Mouse (Mus musculus) CH12F3 (cell line): Measurements from ENCODE around the gene Plppr2.

ENCODE experiments used
- in situ Hi-C: fragments of 300-500 bp; cut with MboI; formaldehyde crosslinking; loops from 2 replicates; pipeline ENCODE4 v1.14.3; 2020; ENCODE audit warnings: low sequenced_read_pairs

Plppr2 gene

DNA sequence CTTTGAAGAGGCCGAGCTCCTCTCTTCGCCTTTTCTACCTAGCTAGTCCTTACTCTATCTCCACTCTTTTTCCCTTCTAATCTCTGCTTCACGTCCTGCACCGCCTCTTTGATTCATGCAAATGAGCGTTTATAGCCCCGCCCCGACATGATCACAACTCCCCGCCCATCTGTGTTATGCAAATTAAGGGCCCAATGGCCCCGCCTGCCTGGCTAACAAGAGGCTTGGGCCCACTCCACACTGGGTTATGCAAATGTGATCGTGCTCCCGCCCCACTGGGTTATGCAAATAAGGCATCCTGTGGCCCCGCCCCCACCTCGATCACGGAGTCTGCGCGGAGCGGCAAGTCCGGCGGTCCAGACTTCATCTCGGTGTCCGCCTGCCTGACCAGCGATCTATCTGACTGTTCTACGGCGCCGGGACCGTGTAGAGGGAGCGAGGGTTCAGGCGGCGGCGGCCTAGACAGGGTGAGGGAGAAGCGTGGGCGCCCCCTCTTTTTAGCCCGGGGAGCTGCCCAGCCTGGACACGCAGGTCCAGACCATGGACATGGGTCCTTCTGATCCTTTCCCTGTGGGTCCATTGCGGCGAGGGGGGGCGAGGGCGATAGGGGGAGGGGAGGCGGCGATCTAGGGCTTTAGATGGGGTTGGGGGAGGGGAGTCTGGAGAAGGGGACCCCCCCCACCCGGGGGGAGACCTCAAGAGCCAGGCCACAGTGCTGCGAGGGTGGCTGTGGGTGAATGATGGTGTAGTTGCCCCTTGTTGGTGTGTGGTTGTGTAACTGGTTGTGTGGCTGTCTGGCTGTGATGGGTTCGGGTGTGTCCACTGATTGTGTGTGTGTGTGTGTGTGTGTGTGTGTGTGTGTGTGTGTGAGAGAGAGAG, at the start of gene Plppr2:
Gene Plppr2, plus strand, starts transcription at position 342 of the 879 bp plus-strand sequence.
- in situ Hi-C loops, result no loop called here

DNA sequence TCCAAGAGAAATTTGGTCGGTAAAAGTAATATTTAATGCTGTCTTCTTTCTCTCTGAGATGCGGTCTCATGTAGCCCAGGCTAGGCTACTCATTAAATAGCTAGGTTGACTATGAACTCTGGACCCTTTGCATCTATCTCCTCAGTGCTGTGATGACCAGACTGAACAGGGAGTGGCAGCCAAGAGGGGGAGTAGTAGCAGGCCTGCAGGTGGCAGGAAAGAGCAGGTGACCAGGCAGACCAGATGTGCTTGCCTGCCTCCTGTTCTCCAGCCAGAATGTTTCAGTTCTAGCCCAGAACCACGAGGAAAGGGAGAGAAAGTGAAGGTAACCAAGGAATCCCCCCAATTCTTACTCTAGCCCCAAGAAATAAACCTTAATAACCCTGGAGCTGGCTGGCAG, 47.6 kb upstream of the Plppr2 start:
- in situ Hi-C loops, result no loop called here

DNA sequence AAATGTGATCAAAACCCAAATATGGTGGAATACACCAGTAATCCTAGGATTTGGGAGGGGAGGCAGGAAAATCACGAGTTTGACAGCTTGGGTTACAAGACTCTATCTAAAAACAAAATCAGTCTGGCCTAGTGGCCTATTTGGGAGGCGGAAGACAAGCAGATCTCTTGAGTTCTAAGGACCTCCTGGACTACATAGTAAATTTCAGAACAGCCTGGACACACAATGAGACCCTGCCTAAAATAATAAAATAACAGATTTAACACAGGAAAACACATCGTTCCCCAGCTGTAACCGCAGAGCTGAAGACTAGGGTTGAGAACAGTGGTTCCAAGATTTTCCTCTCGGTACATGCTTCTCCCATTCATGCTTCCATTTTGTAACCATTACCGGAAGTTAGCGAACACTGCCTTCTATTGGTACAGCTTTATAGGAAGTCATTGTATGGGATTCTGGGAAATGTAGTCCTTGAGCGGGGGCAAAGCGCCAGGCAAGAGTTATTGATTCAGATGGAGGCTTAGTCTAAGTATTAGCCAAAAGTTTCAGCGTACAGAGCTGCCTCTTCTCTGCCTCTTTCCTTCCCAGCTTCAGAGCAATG, 35.5 kb upstream of the Plppr2 start:
- in situ Hi-C loops, result no loop called here

DNA sequence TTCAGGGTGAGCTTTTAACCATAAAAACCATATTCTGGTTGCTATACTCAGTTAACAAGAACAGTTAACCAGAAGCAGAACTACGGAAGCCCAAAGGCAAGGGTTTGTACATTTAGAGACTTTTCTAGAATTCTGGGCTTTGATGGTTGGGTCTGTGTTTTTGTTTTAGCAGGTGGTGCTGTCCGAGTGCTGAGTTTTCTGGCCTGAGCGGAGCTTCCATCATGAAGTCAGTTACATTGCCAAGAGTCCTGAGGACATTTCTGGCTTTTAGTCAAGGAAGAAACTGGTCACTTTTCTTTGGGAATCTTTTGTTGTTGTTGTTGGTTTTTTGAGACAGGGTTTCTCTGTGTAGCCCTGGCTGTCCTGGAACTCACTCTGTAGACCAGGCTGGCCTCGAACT, 32.8 kb upstream of the Plppr2 start:
- in situ Hi-C loops, result no loop called here

DNA sequence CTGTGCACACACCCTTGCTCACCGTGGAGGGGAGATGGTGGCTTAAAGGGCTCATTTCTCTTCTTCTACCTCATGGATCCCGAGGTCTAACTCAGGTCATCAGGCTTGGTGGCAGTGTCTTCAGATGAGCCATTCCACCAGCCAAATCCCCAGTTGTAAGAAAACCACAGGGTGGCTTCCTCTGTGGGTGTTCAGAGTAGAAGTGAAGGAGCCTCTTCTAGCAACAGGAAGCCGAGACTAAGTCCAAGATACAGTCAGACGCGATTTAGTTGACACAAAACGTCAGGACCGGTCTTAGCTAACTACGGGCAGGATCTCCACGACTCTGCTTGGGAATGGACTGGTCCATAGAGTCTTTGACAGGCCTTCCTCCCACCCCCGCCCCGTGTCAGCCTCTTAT, 28.6 kb upstream of the Plppr2 start:
- in situ Hi-C loops, result no loop called here

DNA sequence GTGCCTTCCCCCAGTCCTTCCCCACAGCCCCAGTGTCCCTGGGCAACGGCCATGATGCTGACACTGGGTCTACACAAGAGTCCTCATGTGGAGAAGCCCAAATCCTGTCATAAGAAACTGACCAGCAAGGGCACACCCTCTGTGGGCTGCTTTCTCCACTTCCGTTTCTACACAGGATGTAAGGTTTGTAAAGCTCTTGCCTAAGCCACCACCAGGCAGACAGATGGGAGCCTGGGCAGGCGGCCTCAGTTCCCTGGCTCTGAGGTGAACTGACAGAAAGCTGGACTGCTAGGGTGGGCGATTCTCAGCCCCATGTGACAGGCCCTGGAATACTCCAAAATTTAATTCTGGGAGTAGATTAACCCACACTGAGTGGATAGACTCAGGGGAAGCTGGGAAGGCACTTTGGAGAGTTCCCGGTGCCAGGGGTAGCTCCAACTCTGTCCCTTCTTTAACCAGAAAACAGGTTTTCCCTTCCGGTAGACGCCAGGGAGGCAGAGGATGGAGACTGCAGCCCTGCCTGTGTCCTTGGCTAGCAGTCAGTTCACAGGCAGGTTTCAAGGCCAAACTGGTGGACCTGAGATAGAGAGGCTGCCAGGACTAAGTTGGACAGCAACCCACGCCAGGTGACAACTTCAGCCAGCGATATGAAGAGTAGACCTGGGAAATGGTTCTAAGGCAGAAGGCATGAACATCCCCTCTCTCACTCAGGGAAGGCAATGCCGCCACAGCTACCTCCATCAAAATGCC, 27.2 kb upstream of the Plppr2 start:
- in situ Hi-C loops, result no loop called here

DNA sequence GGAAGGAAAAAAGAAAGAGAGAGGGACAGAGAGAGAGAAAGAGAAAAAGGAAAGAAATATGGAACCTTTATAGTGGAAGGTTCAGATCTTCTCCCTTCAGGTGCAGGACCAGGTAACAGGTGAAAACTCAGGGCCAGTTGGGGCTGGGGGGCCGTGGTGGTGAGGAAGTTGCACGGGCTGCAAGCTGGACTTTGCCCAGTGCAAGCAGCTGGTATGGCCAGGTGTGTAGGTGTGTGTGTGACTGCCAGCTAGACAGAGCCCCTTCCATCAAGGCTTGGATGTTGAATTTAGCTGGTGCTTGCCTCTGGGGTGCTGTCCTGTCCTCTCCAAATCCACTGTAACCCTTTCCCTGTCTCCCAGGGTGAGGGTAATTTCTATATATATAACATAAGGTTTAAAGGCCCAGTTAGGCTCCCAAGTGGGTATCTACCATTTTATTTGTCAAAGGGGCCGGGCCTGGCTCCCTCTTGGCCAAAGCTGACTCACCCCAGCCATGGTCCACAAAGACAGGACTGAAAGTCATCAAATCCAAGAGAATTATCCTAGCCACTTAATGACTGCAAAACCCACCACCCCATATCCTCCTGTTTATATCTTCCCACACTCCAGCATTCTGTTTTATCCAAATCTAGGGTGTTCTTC, 19.9 kb upstream of the Plppr2 start:
- in situ Hi-C loops, result no loop called here

DNA sequence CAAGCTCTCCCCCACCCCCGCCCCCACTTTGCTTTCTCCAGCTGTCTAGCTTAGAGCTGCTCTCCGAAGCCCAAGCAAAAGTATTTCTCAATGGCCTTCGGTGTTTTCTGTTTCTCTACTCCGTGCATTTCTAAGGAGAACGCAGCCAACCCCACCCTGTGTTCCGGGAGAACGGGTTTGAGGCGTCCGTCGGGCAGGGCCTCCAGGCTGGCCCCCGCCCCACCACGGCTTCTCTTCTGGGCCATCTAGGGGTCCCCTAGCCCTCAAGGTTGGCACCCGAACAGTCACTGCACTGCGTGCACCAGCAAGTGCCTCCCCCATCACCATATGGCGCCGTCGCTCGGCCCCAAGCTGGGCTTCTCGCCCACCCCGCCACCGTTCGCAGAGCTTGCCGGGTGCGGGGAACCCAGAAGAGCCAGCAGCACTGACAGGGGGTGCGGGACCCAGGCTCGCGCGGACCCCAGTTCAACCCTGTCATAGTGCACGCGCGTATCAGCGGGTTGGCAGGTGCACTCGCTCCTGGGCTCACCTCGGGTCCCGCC, 19.3 kb upstream of the Plppr2 start:
- in situ Hi-C loops, result no loop called here

DNA sequence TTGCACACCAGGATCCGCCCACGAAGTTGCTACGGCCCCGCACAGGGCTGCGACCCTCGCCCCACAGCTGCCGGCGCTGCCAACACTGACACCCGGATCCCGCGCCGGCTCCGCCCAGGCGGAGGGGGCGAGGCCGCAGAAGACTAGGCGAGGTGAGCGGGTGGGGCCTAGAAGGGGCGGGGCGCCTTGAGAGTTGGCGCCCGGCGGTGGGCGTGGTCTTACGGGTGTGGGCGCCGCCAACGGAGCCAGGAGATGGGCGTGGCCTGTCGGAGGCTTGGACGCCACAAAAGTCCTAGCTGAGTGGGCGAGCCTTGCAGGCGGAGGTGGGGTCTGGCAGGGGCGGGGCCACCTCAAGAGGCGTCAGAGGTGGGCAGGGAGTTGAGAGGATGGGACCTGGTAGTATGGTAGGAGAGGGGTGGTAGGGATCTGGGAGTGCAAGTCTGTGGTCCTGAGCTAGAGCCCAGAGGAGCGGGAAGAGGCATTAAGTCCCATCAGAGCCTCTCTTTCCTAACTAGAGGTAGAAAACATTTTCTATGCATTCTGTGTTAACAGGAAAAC, 18.7 kb upstream of the Plppr2 start, which contains the start of gene Rab3d:
Gene Rab3d, minus strand, starts transcription at position 158 of the 558 bp plus-strand sequence.
- in situ Hi-C loops, result no loop called here

DNA sequence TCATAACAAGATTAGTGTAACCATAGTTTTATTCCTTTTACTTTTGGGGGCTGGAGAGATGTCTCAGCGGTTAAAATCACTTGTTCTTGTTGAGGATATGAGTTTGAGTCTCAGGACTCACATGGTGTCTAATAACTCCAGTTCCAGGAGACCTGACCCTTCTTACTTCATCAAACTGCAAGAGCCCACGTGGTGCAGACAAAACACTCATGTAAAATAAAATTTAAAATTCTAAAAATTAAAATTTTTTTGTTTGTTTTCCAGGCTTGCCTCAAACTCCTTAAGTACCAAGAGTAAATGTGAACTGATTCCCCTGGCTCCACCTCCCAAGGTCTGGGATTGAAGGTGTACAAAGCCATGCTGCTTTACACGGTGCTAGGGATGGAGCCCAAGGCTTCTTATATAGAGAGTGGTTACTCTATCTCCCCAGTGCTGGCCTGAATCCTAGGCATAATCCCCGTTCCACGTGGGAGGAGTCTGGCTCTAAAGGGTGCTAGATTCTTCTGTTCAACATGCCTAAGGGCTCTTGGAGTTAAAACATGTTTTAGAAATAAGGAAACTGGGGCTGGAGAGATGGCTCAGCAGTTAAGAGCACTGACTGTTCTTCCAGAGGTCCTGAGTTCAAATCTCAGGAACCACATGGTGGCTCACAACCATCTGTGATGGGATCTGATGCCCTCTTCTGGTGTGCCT, 18.0 kb upstream of the Plppr2 start:
- in situ Hi-C loops, result no loop called here

DNA sequence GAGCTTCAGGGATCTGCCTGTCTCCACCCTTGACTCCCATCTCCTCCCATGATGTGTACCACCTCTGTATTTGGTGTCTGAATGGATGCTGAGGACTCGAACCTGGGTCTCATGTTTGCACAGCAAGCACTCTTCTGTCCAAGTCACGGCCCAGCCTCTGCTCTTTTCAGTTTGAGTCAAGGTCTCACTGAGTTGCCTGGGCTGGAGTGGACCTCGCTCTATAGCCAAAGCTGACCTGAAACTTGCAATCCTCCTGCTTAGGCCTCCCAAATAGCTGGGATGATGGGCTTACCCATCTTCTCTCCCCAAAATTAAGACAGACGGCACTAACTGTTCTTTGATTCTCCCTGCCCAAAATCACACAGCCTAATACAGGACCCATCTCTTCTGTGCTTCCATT, 13.8 kb upstream of the Plppr2 start:
- in situ Hi-C loops, result no loop called here

DNA sequence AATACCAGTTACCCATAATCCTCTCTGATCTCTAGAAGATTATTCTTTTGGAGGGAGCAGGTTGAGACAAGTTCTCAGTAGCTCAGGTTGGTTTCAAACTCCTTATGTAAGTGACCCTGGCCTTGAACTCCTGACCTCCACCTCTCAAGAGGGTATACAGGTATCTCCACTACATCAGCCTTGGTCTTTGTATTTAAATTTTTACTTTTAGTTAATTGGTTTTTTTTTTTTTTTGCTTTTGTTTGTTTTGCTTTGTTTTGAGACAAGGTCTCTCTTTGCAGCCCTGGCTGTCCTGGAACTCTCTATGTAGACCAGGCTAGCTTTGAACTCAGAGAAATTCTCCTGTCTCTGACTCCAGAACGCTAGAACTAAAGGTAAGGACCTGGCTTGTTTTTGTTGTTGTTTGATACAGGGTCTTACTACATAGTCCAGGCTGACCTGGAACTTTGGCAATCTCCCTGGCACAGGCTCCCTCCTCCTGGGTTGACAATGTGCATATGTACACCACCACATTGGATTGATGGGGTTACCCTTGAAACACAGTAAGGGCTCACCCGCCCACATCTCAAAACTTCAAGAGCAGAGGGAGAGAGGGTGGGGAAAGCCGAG, 13.2 kb upstream of the Plppr2 start:
- in situ Hi-C loops, result no loop called here

DNA sequence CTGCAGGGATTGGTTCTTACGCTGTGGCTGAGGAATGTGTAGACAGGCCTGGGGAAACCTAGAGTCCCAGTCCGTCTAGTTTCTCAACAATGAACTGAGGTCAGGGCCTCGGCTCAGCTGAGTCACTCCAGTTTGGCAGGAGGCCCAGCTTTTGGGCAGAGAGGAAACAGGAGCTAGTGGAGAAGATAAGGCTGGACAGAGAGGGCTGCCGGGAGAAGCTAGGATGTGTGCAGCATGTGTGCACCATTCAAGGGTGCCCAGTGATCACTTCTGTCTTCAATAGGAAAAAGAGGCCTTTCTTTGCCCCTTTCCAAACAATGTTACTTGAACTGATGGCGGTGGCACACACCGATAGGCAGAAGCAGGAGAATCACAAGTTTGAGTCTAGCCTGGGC, 12.7 kb upstream of the Plppr2 start:
- in situ Hi-C loops, result no loop called here

DNA sequence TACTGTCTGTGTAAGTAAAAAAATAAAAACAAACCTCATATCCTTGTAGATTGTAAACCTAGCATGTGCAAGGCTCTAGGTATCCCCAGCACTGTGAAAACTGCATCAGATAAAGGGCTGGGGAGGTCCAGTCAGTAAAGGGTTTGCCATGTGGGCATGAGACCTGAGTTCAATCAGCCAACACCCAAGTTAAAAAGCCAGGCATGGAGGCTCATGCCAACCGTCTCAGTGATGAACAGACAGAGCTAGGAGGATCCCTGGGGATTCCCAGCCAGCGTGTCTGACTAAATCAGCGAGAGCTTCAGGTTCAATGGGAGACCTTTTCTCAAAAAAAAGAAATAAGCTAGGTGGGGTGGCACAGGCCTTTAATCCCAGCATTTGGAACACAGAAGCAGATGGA, 11.8 kb upstream of the Plppr2 start:
- in situ Hi-C loops, result no loop called here

DNA sequence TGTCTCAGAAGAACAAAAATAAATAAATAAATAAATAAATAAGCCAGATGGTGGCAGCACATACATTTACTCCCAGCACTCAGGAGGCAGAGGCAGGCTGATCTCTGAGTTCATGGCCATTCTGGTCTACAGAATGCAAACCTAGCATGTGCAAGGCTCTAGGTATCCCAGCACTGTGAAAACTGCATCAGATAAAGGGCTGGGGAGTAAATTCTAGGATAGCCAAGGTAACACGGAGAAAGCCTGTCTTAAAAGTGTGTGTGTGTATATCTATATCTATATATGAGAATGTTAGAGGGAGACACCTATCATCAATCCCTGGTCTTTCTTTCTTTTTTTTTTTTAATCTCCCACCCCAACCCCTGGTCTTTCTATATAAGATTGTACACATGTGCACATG, 11.3 kb upstream of the Plppr2 start:
- in situ Hi-C loops, result no loop called here

DNA sequence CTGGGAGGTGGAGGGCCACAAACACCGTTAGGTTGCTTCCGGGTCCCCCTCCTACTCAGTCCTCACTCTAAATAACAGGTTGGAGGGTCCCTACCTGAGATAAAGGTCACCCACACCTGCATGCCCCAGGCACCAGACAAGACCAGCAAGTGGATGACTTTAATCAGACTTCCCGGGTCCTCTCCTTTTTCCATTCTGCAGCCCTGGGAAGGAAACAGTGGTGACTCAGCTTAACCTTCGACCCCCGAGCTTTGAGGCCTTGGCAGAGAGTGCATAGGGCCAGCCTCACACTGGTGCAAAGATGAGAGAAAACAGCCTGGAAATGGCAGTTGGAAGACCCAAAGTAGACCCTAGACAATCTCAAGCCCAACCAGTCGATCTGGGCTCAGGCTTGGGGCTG, 10.7 kb upstream of the Plppr2 start:
- in situ Hi-C loops, result no loop called here

DNA sequence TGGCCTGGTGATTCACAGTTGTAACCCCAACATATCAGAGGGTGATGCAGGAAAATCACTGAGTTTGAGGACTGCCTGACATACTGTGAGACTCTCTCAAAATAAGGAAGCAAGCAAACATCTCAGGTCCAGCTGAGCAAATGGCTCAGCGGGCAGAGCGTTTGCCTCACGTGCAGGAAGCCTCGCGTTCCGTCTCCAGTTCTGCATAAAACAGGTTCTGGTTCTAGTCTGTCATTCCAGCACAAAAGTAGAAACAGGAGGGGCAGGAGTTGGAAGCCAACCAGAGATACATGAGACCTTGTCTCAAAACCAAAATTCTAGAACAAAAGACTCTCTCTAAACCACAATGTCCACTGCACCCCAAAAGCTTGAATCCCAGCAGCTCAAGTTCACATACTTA, 10.0 kb upstream of the Plppr2 start:
- in situ Hi-C loops, result no loop called here

DNA sequence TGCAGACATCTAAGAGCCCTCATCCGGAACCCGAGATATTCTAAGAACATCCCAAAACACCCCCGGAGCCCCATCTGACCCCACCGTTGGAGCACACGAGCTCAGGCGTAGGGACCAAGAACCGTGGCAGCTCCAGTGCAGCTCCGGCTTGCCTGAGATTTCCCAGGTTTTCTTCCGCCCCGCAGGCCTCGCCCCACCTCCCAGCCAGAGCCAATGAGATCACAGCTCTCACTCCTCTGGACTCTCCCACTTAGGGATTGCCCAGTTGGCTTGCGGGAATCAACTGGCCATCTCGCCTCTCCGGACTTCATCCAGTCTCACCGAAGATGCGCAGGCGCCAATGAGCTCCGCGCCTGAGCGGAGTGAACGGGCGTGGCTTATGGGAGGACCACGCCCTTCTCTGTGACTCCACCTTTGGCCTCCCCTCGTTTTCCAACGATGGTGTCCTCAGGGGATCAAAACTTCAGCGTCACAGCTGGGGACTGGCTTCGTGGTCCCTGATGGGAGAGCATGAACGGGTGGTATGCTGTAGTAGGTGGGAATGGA, 9.6 kb upstream of the Plppr2 start, which contains the start of the genes Ccdc159 and Tmem205:
Gene Ccdc159, plus strand, starts transcription at position 264 of the 546 bp plus-strand sequence.
Gene Tmem205, minus strand, starts transcription at position 349 of the 546 bp plus-strand sequence.
- in situ Hi-C loops, result no loop called here

DNA sequence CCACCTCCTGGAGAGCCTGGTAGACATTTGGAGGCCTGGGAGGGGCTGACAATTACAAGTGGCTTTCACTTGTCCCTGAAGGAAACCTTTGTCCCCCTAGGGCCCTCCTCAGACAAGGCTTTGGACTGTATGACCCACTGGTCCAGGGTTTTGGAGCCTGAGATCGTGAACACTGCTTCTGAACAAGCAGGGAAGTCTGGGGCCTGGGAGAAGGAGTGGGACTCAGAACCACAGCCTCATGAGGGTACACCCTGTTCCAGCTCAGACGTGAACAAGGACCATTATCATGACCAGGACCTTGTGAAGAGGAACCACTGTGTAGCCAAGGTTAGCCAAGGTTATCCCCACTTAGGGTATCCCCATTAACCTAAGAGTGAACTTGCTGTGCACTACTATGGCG, 7.6 kb upstream of the Plppr2 start:
- in situ Hi-C loops, result no loop called here
